Mouse (Mus musculus) regulatory T cell (primary cell): ENCODE results near the gene Wnk2.

Experiments used
- in situ Hi-C: fragments of 300-600 bp; cut with MboI, MseI; formaldehyde crosslinking; loops from one replicate; pipeline ENCODE4 v1.15.1; 2025; ENCODE audit warnings: high pct_unique_total_duplicates

Gene Wnk2

GRCm38 (mm10) chr13:49178839-49179585 lies 31.2 kb upstream of the Wnk2 start:
- in situ Hi-C loops, result no loop called here

- in situ Hi-C loops, result no loop called here
Observed at GRCm38 (mm10) chr13:49175509-49175908, 27.7 kb upstream of the Wnk2 start.

- in situ Hi-C loops, result no loop called here
Observed at GRCm38 (mm10) chr13:49172971-49173596, 25.3 kb upstream of the Wnk2 start.

- in situ Hi-C loops, result no loop called here
Observed at GRCm38 (mm10) chr13:49172335-49172734, 24.5 kb upstream of the Wnk2 start.

GRCm38 (mm10) chr13:49171729-49172128 lies 23.9 kb upstream of the Wnk2 start:
- in situ Hi-C loops, result no loop called here

GRCm38 (mm10) chr13:49170623-49171022 lies 22.8 kb upstream of the Wnk2 start:
- in situ Hi-C loops, result no loop called here

- in situ Hi-C loops, result no loop called here
Observed at GRCm38 (mm10) chr13:49169448-49170207, 21.8 kb upstream of the Wnk2 start.

- in situ Hi-C loops, result no loop called here
Observed at GRCm38 (mm10) chr13:49167081-49167480, 19.3 kb upstream of the Wnk2 start.

- in situ Hi-C loops, result no loop called here
Observed at GRCm38 (mm10) chr13:49163645-49164044, 15.8 kb upstream of the Wnk2 start.

GRCm38 (mm10) chr13:49162722-49163121 lies 14.9 kb upstream of the Wnk2 start:
- in situ Hi-C loops, result no loop called here

GRCm38 (mm10) chr13:49161236-49161635 lies 13.4 kb upstream of the Wnk2 start:
- in situ Hi-C loops, result no loop called here

- in situ Hi-C loops, result no loop called here
Observed at GRCm38 (mm10) chr13:49158040-49158713, 10.4 kb upstream of the Wnk2 start.

GRCm38 (mm10) chr13:49156645-49157044 lies 8.8 kb upstream of the Wnk2 start:
- in situ Hi-C loops, result no loop called here

GRCm38 (mm10) chr13:49154621-49155020 lies 6.8 kb upstream of the Wnk2 start:
- in situ Hi-C loops, result no loop called here

- in situ Hi-C loops, result no loop called here
Observed at GRCm38 (mm10) chr13:49154028-49154427, 6.2 kb upstream of the Wnk2 start.

GRCm38 (mm10) chr13:49148687-49149086 lies 873 bp upstream of the Wnk2 start:
- in situ Hi-C loops, result no loop called here

GRCm38 (mm10) chr13:49147007-49147857 lies 582 bp downstream of the Wnk2 start:
- in situ Hi-C loops, result no loop called here

- in situ Hi-C loops, result no loop called here
Observed at GRCm38 (mm10) chr13:49146698-49147006, 1.2 kb downstream of the Wnk2 start.

GRCm38 (mm10) chr13:49146040-49146697 lies 1.6 kb downstream of the Wnk2 start:
- in situ Hi-C loops, result no loop called here

GRCm38 (mm10) chr13:49145396-49145795 lies 2.4 kb downstream of the Wnk2 start:
- in situ Hi-C loops, result no loop called here

- in situ Hi-C loops, result no loop called here
Observed at GRCm38 (mm10) chr13:49144451-49144850, 3.4 kb downstream of the Wnk2 start.
